Mouse (Mus musculus): ENCODE results near the gene H2-K1.

Gene H2-K1

GRCm38 (mm10) chr17:33981192-33981909 lies 18.8 kb downstream of the H2-K1 start:
- peak; percentile 91 to 94 for DNase-seq

- DNase-seq: no peak
These were observed 19.7 kb downstream of the H2-K1 start for GRCm38 (mm10) chr17:33980181-33981035.

DNA sequence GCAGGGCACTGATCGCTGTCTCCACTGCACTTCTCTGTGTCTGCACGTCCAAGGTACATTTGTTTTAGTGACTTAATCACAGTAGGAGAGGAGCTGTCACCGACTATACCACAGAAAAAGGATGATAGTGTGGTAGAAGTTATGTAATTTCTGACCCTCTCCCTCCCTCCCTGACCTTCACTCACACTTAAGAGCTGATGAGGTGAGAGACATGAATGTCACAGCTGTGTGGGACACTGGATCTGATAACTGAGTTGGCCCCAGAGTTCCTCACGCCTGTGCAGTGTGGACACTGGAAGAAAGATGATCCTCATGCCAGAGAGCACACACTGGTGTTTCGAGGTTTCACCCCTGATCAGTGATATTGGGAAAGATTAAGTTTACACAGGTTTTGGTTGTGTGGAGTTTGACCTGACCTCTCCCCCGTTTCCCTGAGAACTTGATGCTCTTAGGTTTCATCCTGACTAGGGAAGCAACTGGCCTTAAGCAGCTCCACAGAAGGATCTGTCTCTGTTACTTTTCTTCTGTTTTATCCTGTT lies 20.6 kb downstream of the H2-K1 start:
- no peak for DNase-seq

DNA sequence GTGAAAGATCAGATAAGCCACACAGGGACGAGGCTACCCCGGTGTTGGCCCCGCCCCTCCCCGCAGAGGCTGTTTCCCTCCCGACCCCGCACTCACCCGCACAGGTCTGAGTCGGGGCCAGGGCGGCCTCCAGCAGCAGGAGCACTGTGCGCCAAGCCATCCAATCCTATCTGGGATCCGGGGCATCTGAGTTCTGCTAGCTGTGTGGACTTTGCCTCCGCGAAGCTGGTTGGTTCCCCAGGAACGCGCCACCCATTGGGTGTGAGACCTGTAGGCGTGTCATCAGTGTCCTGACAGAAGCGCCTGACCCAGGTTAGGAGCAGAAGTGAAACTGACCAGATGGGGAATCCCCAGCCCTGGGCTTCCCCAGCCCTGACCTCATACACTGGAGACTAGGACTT lies 21.5 kb downstream of the H2-K1 start:
- DNase-seq: peak; percentile 73 to 87

DNA sequence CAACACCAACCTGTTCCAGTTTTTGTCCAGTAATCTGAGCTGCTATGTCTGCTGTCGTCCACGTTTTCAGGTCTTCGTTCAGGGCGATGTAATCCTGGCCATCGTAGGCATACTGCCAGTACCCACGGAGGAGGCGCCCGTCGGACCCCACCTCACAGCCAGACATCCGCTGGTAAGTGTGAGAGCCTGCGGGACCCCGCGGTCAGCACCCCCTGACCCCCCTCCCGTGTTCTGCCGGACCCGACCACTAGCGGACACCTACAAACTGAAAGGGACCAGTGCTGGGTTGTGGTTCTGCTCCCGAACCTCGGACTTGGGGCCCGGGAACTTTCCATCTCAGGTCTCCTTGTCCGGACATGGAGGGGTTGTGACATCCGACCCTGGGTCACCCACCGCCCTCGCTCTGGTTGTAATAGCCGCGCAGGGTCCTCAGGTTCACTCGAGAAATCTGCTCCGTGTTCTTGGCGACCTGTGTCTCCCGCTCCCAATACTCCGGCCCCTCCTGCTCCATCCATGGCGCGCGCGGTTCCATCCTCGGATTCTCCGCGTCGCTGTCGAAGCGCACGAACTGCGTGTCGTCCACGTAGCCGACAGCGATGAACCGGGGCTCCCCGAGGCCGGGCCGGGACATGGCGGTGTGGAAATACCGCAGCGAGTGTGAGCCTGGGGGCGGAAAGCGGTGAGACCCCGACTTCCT lies 22.1 kb downstream of the H2-K1 start:
- DNase-seq: no peak

DNA sequence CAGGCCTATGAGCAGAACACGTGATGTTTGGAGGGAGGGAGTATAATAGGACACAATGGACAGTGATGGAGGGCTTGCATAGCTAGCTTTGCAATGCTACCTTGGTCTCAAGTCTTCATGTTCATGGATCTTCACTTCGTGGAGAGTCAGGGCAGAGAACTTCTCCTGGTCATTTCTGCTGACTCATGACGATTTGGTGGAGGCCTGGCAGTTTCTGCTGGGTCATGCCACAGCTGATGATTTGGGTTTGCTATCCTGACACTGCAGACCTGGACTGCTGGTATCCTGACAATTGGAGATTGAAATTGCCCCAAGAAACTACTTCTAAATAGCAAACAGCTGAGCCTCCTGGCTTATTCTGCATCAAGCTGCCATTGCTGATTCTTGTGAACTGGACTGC lies 26.6 kb downstream of the H2-K1 start:
- DNase-seq: no peak

DNA sequence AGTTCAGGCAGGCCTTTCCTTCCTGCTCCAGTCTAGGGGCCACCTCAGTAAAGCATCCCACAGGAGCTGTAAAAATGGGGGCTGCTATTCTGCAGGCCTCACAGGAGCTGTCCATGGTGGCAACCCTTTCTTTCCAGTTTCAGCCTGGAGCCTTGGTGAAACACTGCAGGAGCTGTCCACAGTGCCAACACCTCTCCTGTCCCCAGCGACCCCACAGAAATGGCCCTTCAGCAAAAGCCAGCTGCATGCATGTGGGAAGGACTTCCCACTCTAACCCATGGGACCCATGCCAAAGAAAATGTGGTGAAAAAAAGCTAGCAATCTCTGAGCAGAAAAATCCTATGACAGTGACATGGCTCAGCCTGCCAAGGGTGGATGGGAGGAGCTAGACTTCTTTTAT lies 27.5 kb downstream of the H2-K1 start:
- DNase-seq: peak; percentile 79 to 83

GRCm38 (mm10) chr17:33969394-33969793 lies 30.8 kb downstream of the H2-K1 start:
- DNase-seq: no peak

- DNase-seq: no peak
These were observed 31.2 kb downstream of the H2-K1 start for GRCm38 (mm10) chr17:33968927-33969326.

DNA sequence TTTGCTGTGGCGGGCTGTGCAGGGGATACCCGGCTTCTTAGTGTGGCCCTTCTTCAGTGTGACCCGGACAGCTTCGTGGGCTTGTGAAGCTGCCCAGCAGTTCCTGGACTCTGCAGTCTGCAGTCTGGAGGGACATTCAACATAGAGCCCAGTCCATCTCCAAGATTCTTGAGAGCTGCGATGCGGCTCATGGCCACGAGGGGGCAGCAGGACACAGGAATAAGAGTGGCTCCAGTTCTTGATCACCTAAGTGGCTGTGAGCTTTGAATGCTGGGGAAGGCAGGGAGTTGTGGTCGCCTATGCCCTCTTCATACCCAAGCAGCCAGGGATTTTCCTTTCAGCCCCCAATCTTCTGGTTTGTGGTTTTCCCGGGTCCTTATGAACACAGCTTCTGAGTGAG lies 31.7 kb downstream of the H2-K1 start:
- peak; percentile 86 to 89 for DNase-seq

GRCm38 (mm10) chr17:33965846-33966550 lies 34.1 kb downstream of the H2-K1 start:
- no peak for DNase-seq

- DNase-seq: no peak
These were observed 34.9 kb downstream of the H2-K1 start for GRCm38 (mm10) chr17:33965082-33965845.

GRCm38 (mm10) chr17:33962876-33963275 lies 37.3 kb downstream of the H2-K1 start:
- DNase-seq: no peak

DNA sequence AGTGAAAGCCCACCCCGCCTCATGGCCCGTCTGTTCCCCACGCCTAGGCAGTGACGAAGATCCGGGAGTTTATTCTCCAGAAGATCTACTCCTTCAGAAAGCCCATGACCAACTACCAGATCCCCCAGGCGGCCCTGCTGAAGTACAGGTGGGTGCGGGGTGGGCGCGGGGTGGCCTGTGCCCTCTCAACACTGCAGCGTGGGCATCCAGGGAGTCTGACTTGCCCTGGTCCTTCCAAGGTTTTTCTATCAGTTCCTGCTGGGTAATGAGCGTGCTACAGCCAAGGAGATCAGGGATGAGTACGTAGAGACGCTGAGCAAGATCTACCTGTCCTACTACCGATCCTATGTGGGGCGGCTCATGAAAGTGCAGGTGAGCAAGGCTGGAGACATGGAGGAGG lies 40.2 kb downstream of the H2-K1 start:
- no peak for DNase-seq

GRCm38 (mm10) chr17:33959135-33959534 lies 41.0 kb downstream of the H2-K1 start:
- DNase-seq: no peak

DNA sequence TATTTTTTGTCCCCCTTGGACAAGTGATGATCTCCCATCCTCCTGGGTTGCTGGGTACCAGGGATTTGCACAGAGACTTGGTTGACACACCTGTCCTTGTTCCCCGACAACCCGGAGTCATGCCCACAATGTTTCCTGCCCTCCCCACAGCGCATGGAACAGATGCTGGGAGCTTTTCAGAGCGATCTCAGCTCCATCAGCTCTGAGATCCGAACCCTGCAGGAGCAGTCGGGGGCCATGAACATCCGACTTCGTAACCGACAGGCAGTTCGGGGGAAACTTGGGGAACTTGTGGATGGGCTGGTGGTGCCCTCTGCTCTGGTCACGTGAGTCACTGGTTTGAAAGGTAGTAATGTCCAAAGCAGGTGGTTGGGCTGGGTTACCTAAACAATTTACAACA lies 41.7 kb downstream of the H2-K1 start:
- no peak for DNase-seq

DNA sequence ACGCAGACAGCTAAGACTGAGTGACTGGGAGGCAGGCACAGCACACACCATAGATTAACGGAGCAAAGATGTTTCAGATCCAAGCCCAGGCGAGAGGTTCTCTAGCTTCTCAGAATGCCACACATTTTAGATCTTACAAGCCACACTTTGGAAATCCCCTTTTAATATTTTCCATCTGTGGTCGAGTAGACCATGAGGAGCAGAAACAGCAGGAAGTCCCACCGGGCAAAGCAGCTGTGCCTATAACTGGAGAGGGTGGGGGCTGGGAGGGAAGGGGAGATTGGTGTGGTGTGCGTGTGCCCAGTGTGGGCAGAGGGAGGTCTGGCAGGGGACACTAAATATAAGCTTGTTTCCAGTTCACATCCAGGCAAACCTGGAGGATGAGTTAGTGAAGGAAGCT lies 42.7 kb downstream of the H2-K1 start:
- DNase-seq: no peak

DNA sequence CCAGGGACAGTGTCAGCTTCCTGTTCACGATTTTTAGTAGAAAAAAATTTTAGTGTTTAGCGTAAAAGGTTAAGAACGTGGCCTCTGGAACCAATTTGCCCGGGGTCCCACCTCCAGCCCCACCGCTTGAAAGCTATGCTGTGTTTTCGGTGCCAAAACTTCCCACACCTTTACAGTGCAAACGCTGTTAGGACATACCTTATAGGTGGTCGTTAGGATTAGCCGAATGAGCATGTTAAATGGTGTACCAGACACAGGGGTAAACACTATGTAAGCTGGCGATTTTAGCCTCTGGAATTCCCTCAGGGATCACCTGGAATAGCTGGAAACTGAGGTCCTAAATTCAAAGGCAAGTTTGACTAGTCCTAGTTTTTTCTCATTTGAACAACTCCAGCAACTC lies 43.8 kb downstream of the H2-K1 start:
- DNase-seq: no peak

GRCm38 (mm10) chr17:33955555-33956214 lies 44.5 kb downstream of the H2-K1 start, which contains the start of the genes Vps52 and Rps18:
Gene Vps52, plus strand, starts transcription at chr17:33955812.
Gene Rps18, minus strand, starts transcription at chr17:33956001.
- DNase-seq: peak; percentile 92 to 95

DNA sequence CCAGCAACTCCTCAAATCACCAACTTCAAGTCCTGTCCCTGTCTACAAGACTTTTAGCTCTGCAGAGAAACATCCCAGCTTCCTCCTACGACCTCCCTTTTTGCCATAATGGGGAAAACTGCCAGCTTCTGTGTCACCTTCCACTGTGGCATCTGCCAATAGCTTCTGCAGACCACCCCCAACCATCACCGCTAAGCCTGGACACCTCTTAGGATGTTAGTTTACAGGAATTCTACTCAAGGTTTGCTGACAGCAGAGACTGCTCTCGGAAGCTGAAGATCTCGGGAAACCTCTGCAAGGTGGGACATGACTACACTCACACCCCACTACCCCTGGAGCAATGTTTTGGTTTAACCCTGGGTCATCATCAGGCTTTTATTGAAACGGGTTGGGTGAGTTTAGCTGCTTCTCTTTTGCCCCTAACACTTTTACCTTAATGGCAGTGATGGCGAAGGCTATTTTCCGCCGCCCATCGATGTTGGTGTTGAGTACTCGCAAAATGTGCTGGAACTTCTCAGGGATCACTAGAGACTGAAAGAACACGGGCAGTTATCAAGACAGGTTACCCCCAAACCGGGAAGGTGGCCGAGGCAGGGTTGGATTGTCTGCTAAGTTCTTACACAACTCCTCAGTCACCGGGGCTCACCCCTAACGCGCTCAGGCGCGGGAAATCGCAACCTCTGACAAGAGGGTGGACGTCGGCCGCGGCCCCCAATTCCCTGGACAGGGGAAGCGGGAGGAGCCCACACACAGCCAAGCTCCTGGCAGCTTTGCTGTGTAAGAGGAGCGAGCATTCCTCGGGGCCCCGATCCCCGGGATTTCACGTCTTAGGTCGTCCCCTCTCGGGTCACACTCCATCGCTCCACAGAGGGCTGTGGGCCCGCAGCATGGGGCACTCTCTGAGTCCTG lies 45.2 kb downstream of the H2-K1 start:
- DNase-seq: no peak

Data from kidney, postnatal 4 days (tissue).